Mouse (Mus musculus) adrenal gland (tissue): ENCODE measurements around the gene Foxb2.

Experiments used
- intact Hi-C: fragments of 180-260 bp; cut with DNase I; formaldehyde crosslinking; loops from one replicate; pipeline ENCODE4 v1.15.1; 2025

The Foxb2 gene

DNA sequence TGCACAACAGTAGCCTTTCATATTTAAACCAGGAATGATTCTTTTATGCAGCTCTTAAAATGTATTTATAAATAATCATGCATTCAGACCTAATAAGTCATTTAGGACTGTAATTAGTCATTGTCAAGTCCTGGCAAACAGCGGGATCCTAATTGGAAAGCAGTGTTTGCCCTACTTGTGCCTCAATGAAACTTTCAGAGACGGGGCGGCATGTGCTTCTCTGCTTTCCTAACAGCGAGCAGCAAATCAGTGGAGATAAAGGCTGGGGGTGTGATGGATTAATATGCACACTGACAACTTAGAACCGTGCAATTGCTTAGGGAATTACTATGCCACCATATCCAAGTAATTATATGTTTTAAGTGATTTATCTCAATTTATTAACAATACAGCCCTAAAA is 48.4 kb downstream of the Foxb2 start:
- intact Hi-C loops, result no loop called here
